Mouse (Mus musculus): ENCODE results near the gene Sapcd1.
"Not testable (repeated sequence)": the region's sequence is repeated elsewhere in the genome, so short reads cannot be mapped to it uniquely, and the experiment has no call there.

Sapcd1 gene

GRCm38 (mm10) chr17:35013221-35013620, 14.6 kb downstream of the Sapcd1 start:
- TF ChIP-seq NANOG (IDR thresholded peaks at IDR 0.05; ENCODE audit: borderline replicate concordance, low read length) (no peak), CTCF (conservative IDR thresholded peaks at IDR 0.05; ENCODE audit: low read length) (no peak), POU5F1 (IDR thresholded peaks at IDR 0.05; ENCODE audit: borderline replicate concordance, low read length) (no peak)
- Histone ChIP-seq H3K4me3 (replicated peaks; ENCODE audit: low read length) (no peak overlapping the region), H3K4me1 (replicated peaks; ENCODE audit: low read depth, low read length) (peaks cover 84% of the 10 kb centered on the region), H3K9me3 (ENCODE audit: low read length) (no peaks in the 10 kb centered on the region), H3K27me3 (ENCODE audit: insufficient read depth, low read length) (no peaks in the 10 kb centered on the region), H3K36me3 (ENCODE audit: insufficient read depth, low read length) (peaks cover 97% of the 10 kb centered on the region)

DNA sequence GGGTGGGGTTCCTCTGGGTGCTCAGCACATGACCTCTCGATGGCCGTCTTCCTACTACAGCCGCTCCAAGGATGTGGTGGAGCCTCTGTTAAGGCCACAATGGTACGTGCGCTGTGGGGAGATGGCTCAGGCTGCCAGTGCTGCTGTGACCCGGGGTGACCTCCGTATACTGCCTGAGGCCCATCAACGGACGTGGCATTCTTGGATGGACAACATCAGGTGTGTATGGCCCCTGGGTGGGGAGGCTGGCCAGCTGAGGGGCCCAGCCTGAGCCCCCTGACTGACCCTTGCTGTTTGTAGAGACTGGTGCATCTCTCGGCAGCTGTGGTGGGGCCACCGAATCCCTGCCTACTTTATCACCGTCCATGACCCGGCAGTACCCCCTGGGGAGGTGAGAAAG, 15.4 kb downstream of the Sapcd1 start:
- H3K4me1 ChIP-seq (replicated peaks; ENCODE audit: low read depth, low read length) = peaks cover 82% of the 10 kb centered on the region
- H3K4me3 ChIP-seq (replicated peaks; ENCODE audit: low read length) = no peak overlapping the region
- no peaks in the 10 kb centered on the region for H3K27me3 ChIP-seq (ENCODE audit: insufficient read depth, low read length)
- no peak for TF ChIP-seq POU5F1 (IDR thresholded peaks at IDR 0.05; ENCODE audit: borderline replicate concordance, low read length)
- no peak for TF ChIP-seq NANOG (IDR thresholded peaks at IDR 0.05; ENCODE audit: borderline replicate concordance, low read length)
- TF ChIP-seq CTCF (conservative IDR thresholded peaks at IDR 0.05; ENCODE audit: low read length) = no peak
- peaks cover 100% of the 10 kb centered on the region for H3K36me3 ChIP-seq (ENCODE audit: insufficient read depth, low read length)
- H3K9me3 ChIP-seq (ENCODE audit: low read length) = no peaks in the 10 kb centered on the region

- Histone ChIP-seq H3K4me1 (replicated peaks; ENCODE audit: low read depth, low read length) (peaks cover 72% of the 10 kb centered on the region), H3K9me3 (ENCODE audit: low read length) (no peaks in the 10 kb centered on the region), H3K27me3 (ENCODE audit: insufficient read depth, low read length) (no peaks in the 10 kb centered on the region), H3K36me3 (ENCODE audit: insufficient read depth, low read length) (peaks cover 100% of the 10 kb centered on the region), H3K4me3 (replicated peaks; ENCODE audit: low read length) (no peak overlapping the region)
- TF ChIP-seq POU5F1 (IDR thresholded peaks at IDR 0.05; ENCODE audit: borderline replicate concordance, low read length) (no peak), NANOG (IDR thresholded peaks at IDR 0.05; ENCODE audit: borderline replicate concordance, low read length) (no peak), CTCF (conservative IDR thresholded peaks at IDR 0.05; ENCODE audit: low read length) (no peak)
Observed at GRCm38 (mm10) chr17:35011440-35011839, 16.4 kb downstream of the Sapcd1 start.

DNA sequence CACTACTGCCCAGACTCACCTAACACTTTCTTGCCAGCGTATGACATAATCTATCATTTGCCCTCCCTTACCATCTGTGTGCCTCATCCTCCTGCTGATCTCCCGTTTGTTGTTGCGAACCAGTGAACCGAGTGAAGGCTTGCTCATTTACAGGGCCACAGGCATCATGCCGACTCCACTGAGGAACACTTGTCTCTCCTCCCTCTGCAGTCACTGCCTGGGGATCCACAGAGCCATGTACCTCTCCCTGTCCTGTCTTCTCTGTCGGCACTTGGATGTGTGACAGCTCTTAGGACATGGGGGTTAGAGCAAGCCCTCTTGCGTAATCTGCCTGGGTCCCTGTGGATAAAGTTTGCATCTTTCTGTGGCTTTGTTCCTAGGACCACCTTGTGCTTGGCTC, 18.2 kb downstream of the Sapcd1 start:
- H3K9me3 ChIP-seq (ENCODE audit: low read length) = no peaks in the 10 kb centered on the region
- peaks cover 99% of the 10 kb centered on the region for H3K36me3 ChIP-seq (ENCODE audit: insufficient read depth, low read length)
- TF ChIP-seq NANOG (IDR thresholded peaks at IDR 0.05; ENCODE audit: borderline replicate concordance, low read length) (no peak), CTCF (conservative IDR thresholded peaks at IDR 0.05; ENCODE audit: low read length) (no peak), POU5F1 (IDR thresholded peaks at IDR 0.05; ENCODE audit: borderline replicate concordance, low read length) (no peak)
- peaks cover 67% of the 10 kb centered on the region for H3K4me1 ChIP-seq (replicated peaks; ENCODE audit: low read depth, low read length)
- H3K4me3 ChIP-seq (replicated peaks; ENCODE audit: low read length) = no peak overlapping the region
- no peaks in the 10 kb centered on the region for H3K27me3 ChIP-seq (ENCODE audit: insufficient read depth, low read length)

GRCm38 (mm10) chr17:35007387-35007991, 20.3 kb downstream of the Sapcd1 start:
- no peak overlapping the region for H3K4me3 ChIP-seq (replicated peaks; ENCODE audit: low read length)
- no peaks in the 10 kb centered on the region for H3K9me3 ChIP-seq (ENCODE audit: low read length)
- TF ChIP-seq CTCF (conservative IDR thresholded peaks at IDR 0.05; ENCODE audit: low read length) (no peak), NANOG (IDR thresholded peaks at IDR 0.05; ENCODE audit: borderline replicate concordance, low read length) (no peak), POU5F1 (IDR thresholded peaks at IDR 0.05; ENCODE audit: borderline replicate concordance, low read length) (no peak)
- peaks cover 99% of the 10 kb centered on the region for H3K36me3 ChIP-seq (ENCODE audit: insufficient read depth, low read length)
- peaks cover 67% of the 10 kb centered on the region for H3K4me1 ChIP-seq (replicated peaks; ENCODE audit: low read depth, low read length)
- no peaks in the 10 kb centered on the region for H3K27me3 ChIP-seq (ENCODE audit: insufficient read depth, low read length)

- H3K9me3 ChIP-seq (ENCODE audit: low read length); H3K4me3 ChIP-seq (replicated peaks; ENCODE audit: low read length); H3K27me3 ChIP-seq (ENCODE audit: insufficient read depth, low read length): not testable (repeated sequence)
- H3K36me3 ChIP-seq (ENCODE audit: insufficient read depth, low read length) = peaks cover 87% of the 10 kb centered on the region
- H3K4me1 ChIP-seq (replicated peaks; ENCODE audit: low read depth, low read length) = peaks cover 56% of the 10 kb centered on the region
Observed at GRCm38 (mm10) chr17:35005902-35006301, 21.9 kb downstream of the Sapcd1 start.

- Histone ChIP-seq H3K27me3 (ENCODE audit: insufficient read depth, low read length) (no peaks in the 10 kb centered on the region), H3K9me3 (ENCODE audit: low read length) (no peaks in the 10 kb centered on the region), H3K4me1 (replicated peaks; ENCODE audit: low read depth, low read length) (peaks cover 49% of the 10 kb centered on the region), H3K36me3 (ENCODE audit: insufficient read depth, low read length) (peaks cover 79% of the 10 kb centered on the region), H3K4me3 (replicated peaks; ENCODE audit: low read length) (peak overlapping the region; percentile 35; the same call in 1 of the 2 replicates)
- no peak for TF ChIP-seq POU5F1 (IDR thresholded peaks at IDR 0.05; ENCODE audit: borderline replicate concordance, low read length)
- TF ChIP-seq NANOG (IDR thresholded peaks at IDR 0.05; ENCODE audit: borderline replicate concordance, low read length) = no peak
- TF ChIP-seq CTCF (conservative IDR thresholded peaks at IDR 0.05; ENCODE audit: low read length) = no peak
Observed at GRCm38 (mm10) chr17:35005158-35005557, 22.7 kb downstream of the Sapcd1 start.

DNA sequence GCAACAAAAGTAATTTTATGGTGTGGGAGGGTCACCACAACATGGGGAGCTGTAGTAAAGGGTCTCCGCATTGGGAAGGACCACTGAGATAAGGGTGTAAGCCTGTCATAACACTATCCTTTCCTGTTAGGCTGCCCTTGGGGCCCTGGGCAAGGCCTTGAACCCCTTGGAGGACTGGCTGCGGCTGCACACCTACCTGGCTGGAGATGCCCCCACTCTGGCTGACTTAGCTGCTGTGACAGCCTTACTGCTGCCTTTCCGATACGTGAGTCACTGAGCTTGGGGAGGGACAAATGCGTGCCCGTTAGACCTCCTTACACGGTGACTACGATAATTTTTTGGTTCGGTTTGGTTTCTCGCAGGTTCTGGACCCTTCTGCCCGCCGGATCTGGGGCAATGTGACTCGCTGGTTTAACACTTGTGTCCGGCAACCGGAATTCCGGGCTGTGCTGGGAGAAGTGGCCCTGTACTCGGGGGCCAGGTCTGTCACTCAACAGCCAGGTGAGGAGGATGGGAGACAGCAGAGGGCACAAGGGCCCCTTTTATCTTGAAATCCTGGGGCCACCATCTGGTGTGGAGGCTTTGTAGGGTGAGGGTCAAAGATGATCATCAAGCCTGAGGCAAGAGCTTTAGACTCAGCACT, 23.6 kb downstream of the Sapcd1 start:
- H3K36me3 ChIP-seq (ENCODE audit: insufficient read depth, low read length) = peaks cover 71% of the 10 kb centered on the region
- peaks cover 56% of the 10 kb centered on the region for H3K4me1 ChIP-seq (replicated peaks; ENCODE audit: low read depth, low read length)
- 0 out of 2 replicates have a peak overlapping the region, but pooled peaks have one; percentile 35 for H3K4me3 ChIP-seq (replicated peaks; ENCODE audit: low read length)
- no peak for TF ChIP-seq CTCF (conservative IDR thresholded peaks at IDR 0.05; ENCODE audit: low read length)
- TF ChIP-seq NANOG (IDR thresholded peaks at IDR 0.05; ENCODE audit: borderline replicate concordance, low read length) = no peak
- TF ChIP-seq POU5F1 (IDR thresholded peaks at IDR 0.05; ENCODE audit: borderline replicate concordance, low read length) = no peak
- no peaks in the 10 kb centered on the region for H3K27me3 ChIP-seq (ENCODE audit: insufficient read depth, low read length)
- H3K9me3 ChIP-seq (ENCODE audit: low read length) = no peaks in the 10 kb centered on the region

Data from E14TG2a.4 (cell line).